In genomic region chr12:12938361-12938760, GRCm38 (mm10) we compare ENCODE assay signal across 9 mouse cellular contexts. TPM values are rescaled to one million over a fixed set of nuclear protein-coding genes. Genes with fewer than 3 reads are reported as not detected.
DNase-seq lines count a peak whose midpoint lies in the region; ATAC-seq and TF ChIP-seq lines count a peak whose summit lies in the region.
"Had no signal": no experiment of that assay in that cellular context is flagged by ENCODE, and none has a peak within 500 bp of the region (broad histone marks: within the 10 kb centered on the region; RNA-seq: fewer than 3 reads in every experiment).

No protein-coding gene starts in this region.

- H3K27me3 ChIP-seq in spleen, adult 2 months (ENCODE audit: control insufficient read depth, insufficient read depth, low read length) = peaks cover 24% of the 10 kb centered on the region
- no peaks in the 10 kb centered on the region for H3K27me3 ChIP-seq in embryonic facial prominence, embryonic 11.5 days (ENCODE audit: control insufficient read depth, insufficient read depth, low read length)
- H3K27me3 ChIP-seq in limb, embryonic 11.5 days (ENCODE audit: control insufficient read depth, insufficient read depth, low read length) = no peaks in the 10 kb centered on the region
- no peaks in the 10 kb centered on the region for H3K27me3 ChIP-seq in midbrain, embryonic 15.5 days (replicated peaks)
- H3K27me3 ChIP-seq: Patski had no signal

- peak overlapping the region; percentile 96 for H3K9ac ChIP-seq in embryonic facial prominence, embryonic 11.5 days (replicated peaks; ENCODE audit: low read length)
- H3K9ac ChIP-seq in limb, embryonic 11.5 days (ENCODE audit: low read length) = peak overlapping the region; percentile 94
- peak overlapping the region; percentile 96 for H3K9ac ChIP-seq in midbrain, embryonic 15.5 days

- WGBS in spleen, adult 2 months = 2% methylated on average over 7 of the region's 7 CpGs
- 5% methylated on average over 7 of the region's 7 CpGs for WGBS in embryonic facial prominence, embryonic 11.5 days
- WGBS in limb, embryonic 11.5 days = 4% methylated on average over 7 of the region's 7 CpGs
- WGBS in midbrain, embryonic 15.5 days = 2% methylated on average over 7 of the region's 7 CpGs

- no peak for DNase-seq in spleen, adult 2 months (ENCODE audit: low read depth in 1 of 2, low spot score in 2 of 2)
- DNase-seq in spleen, adult 18-20 months = no peak
- DNase-seq in embryonic facial prominence, embryonic 11.5 days (ENCODE audit: low spot score) = peak; percentile 69
- DNase-seq in heart, adult 18-20 months = peak; percentile 87 to 90
- DNase-seq in kidney, adult 18-20 months = peak; percentile 55
- DNase-seq in limb, embryonic 11.5 days (ENCODE audit: low spot score) = peak; percentile 35

- peak overlapping the region; percentile 17; the same call in 1 of the 2 replicates for H3K4me3 ChIP-seq in spleen, adult 2 months (ENCODE audit: extremely low read depth, insufficient read depth, insufficient read length)
- H3K4me3 ChIP-seq in embryonic facial prominence, embryonic 11.5 days (ENCODE audit: low read depth, low read length) = peak overlapping the region; percentile 90
- H3K4me3 ChIP-seq in limb, embryonic 11.5 days (ENCODE audit: low read depth, low read length) = peak overlapping the region; percentile 89
- peak overlapping the region; percentile 88 for H3K4me3 ChIP-seq in midbrain, embryonic 15.5 days

- no peak for TF ChIP-seq CTCF in spleen, adult 2 months (IDR thresholded peaks at IDR 0.05; ENCODE audit: extremely low read depth, insufficient read depth, insufficient read length, insufficient replicate concordance)

- H3K4me1 ChIP-seq in spleen, adult 2 months (ENCODE audit: control insufficient read depth, insufficient read depth, insufficient read length) = peaks cover 25% of the 10 kb centered on the region
- peaks cover 5% of the 10 kb centered on the region for H3K4me1 ChIP-seq in embryonic facial prominence, embryonic 11.5 days (ENCODE audit: control insufficient read depth, insufficient read depth, low read length)
- H3K4me1 ChIP-seq in limb, embryonic 11.5 days (ENCODE audit: control insufficient read depth, insufficient read depth, low read length) = peaks cover 20% of the 10 kb centered on the region
- peaks cover 28% of the 10 kb centered on the region for H3K4me1 ChIP-seq in midbrain, embryonic 15.5 days

- H3K36me3 ChIP-seq in spleen, adult 2 months (ENCODE audit: control insufficient read depth, insufficient read depth, low read length) = no peaks in the 10 kb centered on the region
- peaks cover 12% of the 10 kb centered on the region for H3K36me3 ChIP-seq in embryonic facial prominence, embryonic 11.5 days (replicated peaks; ENCODE audit: control insufficient read depth, insufficient read depth, low read depth, low read length)
- H3K36me3 ChIP-seq in limb, embryonic 11.5 days (ENCODE audit: control insufficient read depth, insufficient read depth, low read length) = peaks cover 4% of the 10 kb centered on the region
- peaks cover 12% of the 10 kb centered on the region; the same call in 1 of the 2 replicates for H3K36me3 ChIP-seq in midbrain, embryonic 15.5 days (replicated peaks)

- H3K9me3 ChIP-seq in embryonic facial prominence, embryonic 11.5 days (replicated peaks; ENCODE audit: control insufficient read depth, low read length) = no peaks in the 10 kb centered on the region
- no peaks in the 10 kb centered on the region for H3K9me3 ChIP-seq in limb, embryonic 11.5 days (ENCODE audit: control insufficient read depth, low read length)
- no peaks in the 10 kb centered on the region for H3K9me3 ChIP-seq in midbrain, embryonic 15.5 days

- TF ChIP-seq POLR2A in spleen, adult 2 months (IDR thresholded peaks at IDR 0.05; ENCODE audit: low read depth, low read length) = no peak

- H3K27ac ChIP-seq in spleen, adult 2 months (ENCODE audit: insufficient read depth, low read length) = no peak overlapping the region
- no peak overlapping the region for H3K27ac ChIP-seq in embryonic facial prominence, embryonic 11.5 days (replicated peaks; ENCODE audit: low read depth, low read length)
- H3K27ac ChIP-seq in limb, embryonic 11.5 days (replicated peaks; ENCODE audit: low read depth, low read length) = peak overlapping the region; percentile 58; the same call in 1 of the 2 replicates
- H3K27ac ChIP-seq in midbrain, embryonic 15.5 days = peak overlapping the region; percentile 97

- no peak for ATAC-seq in embryonic facial prominence, embryonic 11.5 days (replicated peaks; ENCODE audit: insufficient number of reproducible peaks, low FRiP score, low TSS enrichment, low read depth)
- no peak for ATAC-seq in limb, embryonic 11.5 days (ENCODE audit: insufficient number of reproducible peaks, low FRiP score, low TSS enrichment, low read depth)
- ATAC-seq in midbrain, embryonic 15.5 days (replicated peaks) = no peak
- ATAC-seq in megakaryocyte-erythroid progenitor cell, adult 5-6 weeks (replicated peaks; ENCODE audit: low FRiP score, low TSS enrichment, poor library complexity, severe bottlenecking) = no peak
- ATAC-seq: Patski had no signal

- H3K4me2 ChIP-seq in embryonic facial prominence, embryonic 11.5 days (ENCODE audit: low read depth, low read length) = peak overlapping the region; percentile 94
- H3K4me2 ChIP-seq in limb, embryonic 11.5 days (ENCODE audit: low read depth, severe bottlenecking) = peak overlapping the region; percentile 93
- H3K4me2 ChIP-seq in midbrain, embryonic 15.5 days = peak overlapping the region; percentile 76

RNA-seq across cellular contexts. Expression of gene Mycn, which starts 3.4 kb away (rescaled TPM):
- polyA plus RNA-seq in spleen, adult 2 months (2012; rRNA removed) = 1.4 and 1.8 TPM in 2 replicates
- polyA plus RNA-seq in embryonic facial prominence, embryonic 11.5 days (2014; fragmentation: Nextera tagmentation; extraction: Ambion mirVana) = 93.9 and 97.6 TPM in 2 replicates
- 1 to 10 TPM in 1 of 2 experiments, under 1 TPM in 1; 0.62 to 2.0 TPM for total RNA-seq in heart, adult 18-20 months (2021)
- polyA plus RNA-seq in limb, embryonic 11.5 days (2014; fragmentation: Nextera tagmentation; extraction: Ambion mirVana) = 115 and 120 TPM in 2 replicates
- polyA plus RNA-seq in midbrain, embryonic 15.5 days (2015; fragmentation: Nextera tagmentation; extraction: Ambion mirVana) = 57.8 and 64.5 TPM in 2 replicates
- total RNA-seq in megakaryocyte-erythroid progenitor cell, adult 5-6 weeks (2014; fragmentation: Nextera tagmentation) = 3.3 and 5.2 TPM in 2 replicates
- 3.1 and 9.4 TPM in 2 replicates for total RNA-seq in megakaryocyte-erythroid progenitor cell, adult 5-6 weeks (2017)

Comparison
In these comparisons a context has a peak if more than half of its experiments do, and no peak if none do; other contexts are left out.
1. DNase-seq: peak in embryonic facial prominence, embryonic 11.5 days (single experiment), heart, adult 18-20 months (2 of 2), kidney, adult 18-20 months (single experiment) and limb, embryonic 11.5 days (single experiment); none in spleen, adult 2 months (0 of 2) and spleen, adult 18-20 months (0 of 2).
2. H3K27ac ChIP-seq: peak in limb, embryonic 11.5 days (single experiment) and midbrain, embryonic 15.5 days (single experiment); none in spleen, adult 2 months (single experiment) and embryonic facial prominence, embryonic 11.5 days (single experiment).
3. H3K4me3 ChIP-seq: peak in every context shown above with its lines; median percentile 90 in embryonic facial prominence, embryonic 11.5 days; 89 in limb, embryonic 11.5 days; 88 in midbrain, embryonic 15.5 days; 17 in spleen, adult 2 months.
4. RNA of gene Mycn, which starts 3.4 kb away (polyA plus RNA-seq): 115 to 120 TPM in limb, embryonic 11.5 days, 93.9 to 97.6 TPM in embryonic facial prominence, embryonic 11.5 days and 57.8 to 64.5 TPM in midbrain, embryonic 15.5 days; 1.4 to 1.8 TPM in spleen, adult 2 months; every median in the first group is over 10 times any median in the second.
5. Peak in every context shown above with its lines, with median percentiles within 50 percentile points of each other: H3K4me2 ChIP-seq and H3K9ac ChIP-seq.